Mouse (Mus musculus) forebrain, embryonic 16.5 days (tissue): ENCODE results near the gene Lrba. TPM values are rescaled to one million over a fixed set of nuclear protein-coding genes. Genes with fewer than 3 reads are reported as not detected.

Experiments used
- ATAC-seq: fragments of 200-750 bp; cut with Nextera tagmentation; 2 replicates; pipeline ENCODE4 v1.8.0; 2017; ENCODE audit warnings: mild to moderate bottlenecking, moderate library complexity
- H3K27ac ChIP-seq: fragments of 300-500 bp; sonication (generic); 2 replicates; pipeline ENCODE4 v1.5.1; 2014; ENCODE audit warnings: low read length, control low read depth
- H3K27me3 ChIP-seq: fragments of 300-500 bp; sonication (generic); replicated peaks from 2 replicates; pipeline ENCODE4 v1.6.1; 2014; ENCODE audit warnings: low read length; ENCODE audit not compliant: control insufficient read depth, insufficient read depth
- H3K36me3 ChIP-seq: fragments of 300-500 bp; sonication (generic); 2 replicates; pipeline ENCODE4 v1.6.1; 2014; ENCODE audit not compliant: control insufficient read depth, insufficient read depth
- H3K4me1 ChIP-seq: fragments of 300-500 bp; sonication (generic); replicated peaks from 2 replicates; pipeline ENCODE4 v1.6.1; 2014; ENCODE audit warnings: low read length; ENCODE audit not compliant: control insufficient read depth, insufficient read depth
- H3K4me2 ChIP-seq: fragments of 300-500 bp; sonication (generic); 2 replicates; pipeline ENCODE4 v1.6.1; 2014; ENCODE audit warnings: mild to moderate bottlenecking, low read length, control low read depth
- H3K4me3 ChIP-seq: fragments of 300-500 bp; sonication (generic); replicated peaks from 2 replicates; pipeline ENCODE4 v1.5.1; 2014; ENCODE audit warnings: mild to moderate bottlenecking, low read length, control low read depth
- H3K9ac ChIP-seq: fragments of 300-500 bp; sonication (generic); replicated peaks from 2 replicates; pipeline ENCODE4 v1.6.1; 2014; ENCODE audit warnings: low read depth, low read length, control low read depth
- H3K9me3 ChIP-seq: fragments of 300-500 bp; sonication (generic); 2 replicates; pipeline ENCODE4 v1.6.1; 2016; ENCODE audit warnings: low read length; ENCODE audit not compliant: control insufficient read depth
- WGBS: fragments of 180-500 bp; shearing (Covaris S2); extraction: QIAGEN DNeasy Blood & Tissue Kit; methylation state at CpG from one replicate; pipeline ENCODE4 v1.1.7; 2014; 5-methylcytosine and 5-hydroxymethylcytosine counted together
- polyA plus RNA-seq: library from polyadenylated mRNA; unstranded; fragments of >200 nt; fragmentation: Nextera tagmentation; extraction: Ambion mirVana; gene quantifications from 2 replicates; pipeline ENCODE4 v1.2.1, GENCODE M21; 2015

Lrba gene
- polyA plus RNA-seq, 1 experiment from 2014 or later, result 2.3 TPM

DNA sequence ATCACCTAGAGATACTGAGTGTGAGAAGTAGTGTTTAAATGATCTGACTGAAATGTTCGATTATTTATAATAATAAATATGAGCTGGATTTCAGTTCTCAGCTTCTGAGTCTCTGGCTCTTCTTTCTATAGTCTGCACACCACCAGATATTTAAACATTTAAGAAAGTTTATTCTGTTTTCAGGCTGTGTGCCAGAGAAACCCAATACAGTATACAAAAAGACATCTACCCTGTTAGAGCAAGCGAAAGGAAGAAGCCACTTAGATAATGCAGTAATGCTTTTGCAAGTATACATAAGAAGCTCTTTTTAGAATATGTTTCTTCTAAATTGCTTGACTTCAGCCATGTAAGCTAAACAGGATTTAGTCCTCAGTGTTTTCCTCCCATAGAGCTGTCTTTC lies 474.5 kb downstream of the Lrba start:
- ATAC-seq, result no peak
- Histone ChIP-seq H3K36me3 (no peaks in the 10 kb centered on the region), H3K9ac (no peak overlapping the region), H3K9me3 (no peaks in the 10 kb centered on the region), H3K4me1 (peaks cover 4% of the 10 kb centered on the region; the same call in 1 of the 2 replicates), H3K4me3 (no peak overlapping the region), H3K4me2 (no peak overlapping the region), H3K27ac (no peak overlapping the region), H3K27me3 (peaks cover 13% of the 10 kb centered on the region)
- WGBS, result 87% methylated on average over 2 of the region's 2 CpGs

GRCm38 (mm10) chr3:86701163-86701563 lies 476.7 kb downstream of the Lrba start:
- Histone ChIP-seq H3K27me3 (peaks cover 20% of the 10 kb centered on the region), H3K4me2 (no peak overlapping the region), H3K9me3 (no peaks in the 10 kb centered on the region), H3K4me3 (no peak overlapping the region), H3K36me3 (no peaks in the 10 kb centered on the region), H3K27ac (no peak overlapping the region), H3K9ac (no peak overlapping the region), H3K4me1 (peaks cover 4% of the 10 kb centered on the region; the same call in 1 of the 2 replicates)
- peak; percentile 93 for ATAC-seq
- WGBS, result 5% methylated on average over 1 of the region's 1 CpGs

DNA sequence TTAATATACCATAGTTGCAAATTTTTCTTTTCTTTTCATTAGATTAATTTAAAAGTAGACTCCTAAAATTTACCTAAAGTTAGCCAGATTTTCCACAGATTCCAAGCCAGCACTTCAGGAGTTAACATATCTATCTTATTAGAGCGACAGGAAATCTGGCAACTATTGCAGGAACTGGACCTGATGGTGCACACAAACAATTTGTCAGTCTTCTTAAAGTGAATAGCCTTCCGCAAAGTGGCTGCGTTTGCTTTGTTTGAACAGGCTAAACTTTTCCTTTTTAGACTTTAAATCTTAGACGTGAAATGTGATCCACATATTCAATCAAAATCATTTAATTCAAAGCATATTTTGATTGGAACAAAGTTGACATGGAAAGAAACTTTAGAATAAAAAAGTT lies 485.0 kb downstream of the Lrba start:
- H3K9ac ChIP-seq, result no peak overlapping the region
- no peak overlapping the region for H3K27ac ChIP-seq
- no peaks in the 10 kb centered on the region for H3K9me3 ChIP-seq
- ATAC-seq, result no peak
- 8% methylated on average over 4 of the region's 4 CpGs for WGBS
- no peak overlapping the region for H3K4me2 ChIP-seq
- H3K4me1 ChIP-seq, result no peaks in the 10 kb centered on the region
- H3K27me3 ChIP-seq, result peaks cover 21% of the 10 kb centered on the region; the same call in 1 of the 2 replicates
- H3K36me3 ChIP-seq, result no peaks in the 10 kb centered on the region
- H3K4me3 ChIP-seq, result no peak overlapping the region

GRCm38 (mm10) chr3:86711530-86711929 lies 487.1 kb downstream of the Lrba start:
- WGBS, result 55% methylated on average over 1 of the region's 1 CpGs
- no peak for ATAC-seq
- Histone ChIP-seq H3K4me1 (no peaks in the 10 kb centered on the region), H3K9ac (no peak overlapping the region), H3K27ac (no peak overlapping the region), H3K36me3 (no peaks in the 10 kb centered on the region), H3K27me3 (peaks cover 13% of the 10 kb centered on the region; the same call in 1 of the 2 replicates), H3K4me2 (no peak overlapping the region), H3K9me3 (no peaks in the 10 kb centered on the region), H3K4me3 (no peak overlapping the region)

DNA sequence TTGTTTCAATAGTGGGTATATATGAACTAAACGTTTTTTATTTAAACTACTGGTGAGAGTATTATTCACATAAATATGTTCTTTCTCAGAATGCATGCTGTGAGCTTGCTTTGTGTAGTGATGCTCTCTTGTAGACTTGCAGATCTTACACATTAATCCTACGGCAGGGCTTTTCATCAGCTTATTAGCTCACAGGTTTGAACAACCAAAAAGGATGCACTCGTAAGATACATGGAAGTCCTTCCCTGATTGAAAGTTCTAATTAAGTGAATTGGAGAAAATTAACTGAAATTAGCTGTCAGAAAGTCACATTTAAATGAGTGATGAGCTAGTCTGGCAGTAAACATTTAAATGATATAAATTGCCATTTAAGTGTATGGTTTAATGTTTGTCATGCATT lies 488.3 kb downstream of the Lrba start:
- peaks cover 8% of the 10 kb centered on the region; the same call in 1 of the 2 replicates for H3K27me3 ChIP-seq
- no peak for ATAC-seq
- WGBS, result 19% methylated on average over 3 of the region's 3 CpGs

DNA sequence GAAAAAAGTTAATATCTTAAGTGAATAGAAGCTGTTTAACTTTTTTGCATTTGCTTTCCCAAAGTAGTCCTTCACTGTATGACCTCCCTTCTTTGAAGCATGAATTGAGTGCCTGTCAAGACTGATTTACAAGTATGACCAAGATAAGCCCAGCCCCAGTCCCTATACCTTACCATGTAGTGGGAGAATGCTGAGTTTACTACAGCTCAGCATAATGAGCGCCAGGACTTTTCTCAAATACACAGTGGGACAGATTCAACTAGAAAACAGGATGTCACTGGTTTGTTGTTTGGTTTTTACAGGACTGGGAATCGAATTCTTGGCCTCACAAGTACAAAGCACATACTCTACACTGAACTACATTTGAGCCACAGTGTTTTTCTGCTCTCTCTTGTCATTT lies 490.0 kb downstream of the Lrba start:
- WGBS, result 65% methylated on average over 2 of the region's 2 CpGs
- Histone ChIP-seq H3K4me2 (no peak overlapping the region), H3K27me3 (0 out of 2 replicates have a peak, but pooled peaks cover 8% of the 10 kb centered on the region), H3K9me3 (no peaks in the 10 kb centered on the region), H3K27ac (no peak overlapping the region), H3K36me3 (no peaks in the 10 kb centered on the region), H3K9ac (no peak overlapping the region), H3K4me1 (no peaks in the 10 kb centered on the region), H3K4me3 (no peak overlapping the region)
- ATAC-seq, result no peak

More for the DNA sequence above, 488.3 kb downstream of the Lrba start:
- Histone ChIP-seq H3K4me3 (no peak overlapping the region), H3K9me3 (no peaks in the 10 kb centered on the region), H3K4me1 (no peaks in the 10 kb centered on the region), H3K9ac (no peak overlapping the region), H3K36me3 (no peaks in the 10 kb centered on the region), H3K4me2 (no peak overlapping the region), H3K27ac (no peak overlapping the region)

DNA sequence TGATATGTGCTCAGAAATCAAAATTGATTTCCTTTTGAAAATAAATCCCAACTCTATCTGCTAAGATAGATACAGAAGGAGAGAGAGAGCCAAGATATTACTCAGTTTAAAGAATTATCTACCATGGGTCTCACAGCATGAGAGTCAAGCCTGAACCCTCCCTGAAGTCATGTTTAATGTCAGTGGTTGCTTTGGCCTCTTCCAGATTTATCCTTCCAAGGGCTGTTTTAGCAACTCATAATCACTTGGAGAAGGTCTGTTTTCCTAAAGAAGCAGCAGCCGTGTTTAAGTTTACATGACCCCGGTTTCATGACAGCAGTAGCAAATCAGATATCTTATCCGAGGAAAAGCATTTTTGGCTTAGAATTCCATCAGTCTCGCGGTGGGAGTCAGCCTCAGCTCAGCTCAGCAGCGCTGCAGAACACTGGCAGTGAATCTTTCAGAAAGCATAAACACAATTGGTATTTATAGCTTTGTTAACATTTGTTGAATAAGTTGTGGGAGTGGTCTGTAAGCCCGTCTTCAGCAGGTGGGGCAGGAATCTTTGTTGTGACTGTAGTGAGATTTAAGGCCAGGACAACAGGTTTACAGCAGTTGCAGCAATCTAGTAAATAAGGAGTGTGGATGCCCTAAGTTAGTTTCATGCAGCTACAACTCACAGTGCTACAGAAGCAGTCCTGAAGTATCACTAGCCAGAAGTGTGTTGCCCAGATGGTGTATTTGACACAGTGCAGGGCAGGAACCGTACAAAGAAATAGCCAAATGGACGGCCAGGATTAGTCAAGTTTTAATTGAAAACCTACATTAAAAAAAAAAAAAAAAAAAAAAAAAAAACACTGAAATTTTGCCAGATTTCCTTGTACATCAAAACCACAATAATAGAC lies 499.2 kb downstream of the Lrba start:
- Histone ChIP-seq H3K9ac (no peak overlapping the region), H3K27me3 (peaks cover 2% of the 10 kb centered on the region; the same call in 1 of the 2 replicates), H3K27ac (no peak overlapping the region), H3K9me3 (no peaks in the 10 kb centered on the region), H3K4me1 (0 out of 2 replicates have a peak, but pooled peaks cover 3% of the 10 kb centered on the region), H3K36me3 (no peaks in the 10 kb centered on the region), H3K4me2 (no peak overlapping the region), H3K4me3 (no peak overlapping the region)
- no peak for ATAC-seq
- WGBS, result 39% methylated on average over 9 of the region's 9 CpGs

DNA sequence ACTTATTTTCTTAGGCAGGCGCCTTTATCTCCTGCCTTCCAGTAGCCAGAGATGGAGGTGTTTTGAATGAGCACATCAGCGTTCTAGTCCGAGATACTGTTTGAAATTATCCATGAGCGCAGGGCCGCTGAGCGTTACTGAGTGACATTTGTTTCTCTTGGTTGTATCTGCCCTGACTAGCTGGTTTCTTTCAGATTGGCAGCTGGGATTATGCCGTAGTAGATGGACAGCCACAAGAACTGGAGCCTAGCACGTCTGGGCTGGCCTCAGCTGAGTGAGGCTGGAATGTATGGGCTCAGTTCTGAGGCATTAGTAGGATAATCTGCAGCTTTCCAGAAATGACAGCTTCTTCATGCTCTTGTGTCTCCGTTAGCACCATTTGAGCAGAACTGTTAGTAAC lies 500.6 kb downstream of the Lrba start:
- Histone ChIP-seq H3K4me3 (no peak overlapping the region), H3K4me2 (no peak overlapping the region), H3K36me3 (no peaks in the 10 kb centered on the region), H3K27ac (no peak overlapping the region), H3K27me3 (peaks cover 2% of the 10 kb centered on the region; the same call in 1 of the 2 replicates), H3K9ac (no peak overlapping the region), H3K4me1 (0 out of 2 replicates have a peak, but pooled peaks cover 3% of the 10 kb centered on the region), H3K9me3 (no peaks in the 10 kb centered on the region)
- ATAC-seq, result no peak
- WGBS, result 73% methylated on average over 9 of the region's 9 CpGs

DNA sequence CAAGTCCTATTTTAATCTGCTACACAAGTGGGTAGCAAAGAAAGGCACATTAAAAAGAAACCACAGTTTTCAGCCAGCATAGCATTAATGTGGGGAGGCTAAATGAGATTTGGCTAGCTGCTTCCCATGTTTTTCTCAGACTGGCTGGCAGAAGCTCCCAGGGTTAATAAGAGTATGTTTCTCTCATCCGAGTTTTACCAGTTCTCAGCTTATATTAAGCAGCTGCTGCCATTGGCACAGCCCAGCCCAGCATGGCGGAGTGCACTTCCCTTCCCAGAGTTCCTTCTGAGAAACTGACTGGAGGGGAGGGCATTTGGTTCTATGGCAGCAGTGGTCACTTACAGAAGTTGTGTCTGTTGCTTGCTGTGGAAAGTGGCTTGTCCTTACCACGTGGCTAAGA lies 514.4 kb downstream of the Lrba start:
- ATAC-seq, result peak; percentile 91
- H3K9ac ChIP-seq, result no peak overlapping the region
- no peak overlapping the region for H3K4me2 ChIP-seq
- H3K27me3 ChIP-seq, result peaks cover 5% of the 10 kb centered on the region; the same call in 1 of the 2 replicates
- 45% methylated on average over 3 of the region's 3 CpGs for WGBS
- 0 out of 2 replicates have a peak overlapping the region, but pooled peaks have one; percentile 12 for H3K27ac ChIP-seq
- no peaks in the 10 kb centered on the region for H3K9me3 ChIP-seq
- no peaks in the 10 kb centered on the region for H3K36me3 ChIP-seq
- H3K4me3 ChIP-seq, result no peak overlapping the region
- H3K4me1 ChIP-seq, result peaks cover 14% of the 10 kb centered on the region
